Comparison of ENCODE assay signal across 25 mouse cellular contexts in the genomic region with DNA sequence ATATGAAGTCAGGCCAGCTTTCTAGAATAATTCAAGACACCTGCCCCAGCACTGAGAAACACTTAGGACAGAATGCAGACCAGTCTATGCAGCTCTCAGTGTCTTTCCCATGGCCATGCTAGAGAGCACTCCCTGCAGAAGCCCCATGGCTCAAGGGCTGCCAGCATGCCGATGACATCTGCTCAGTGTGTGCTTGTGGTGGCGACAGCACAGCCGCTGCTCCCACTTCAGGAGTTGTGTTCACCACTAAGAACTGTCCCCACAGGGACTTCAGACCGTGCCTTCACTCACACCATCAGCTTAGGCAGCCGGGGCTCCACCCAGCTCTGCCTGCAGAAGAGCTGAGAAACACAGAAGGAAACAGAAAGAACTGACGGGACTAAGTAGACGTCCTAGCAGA. TPM values are rescaled to one million over a fixed set of nuclear protein-coding genes. Genes with fewer than 3 reads are reported as not detected.
DNase-seq lines count a peak whose midpoint lies in the region; ATAC-seq and TF ChIP-seq lines count a peak whose summit lies in the region.
"Had no signal": no experiment of that assay in that cellular context is flagged by ENCODE, and none has a peak within 500 bp of the region (broad histone marks: within the 10 kb centered on the region; RNA-seq: fewer than 3 reads in every experiment).

No protein-coding gene starts in this region.

- ATAC-seq in heart, embryonic 11.5 days (replicated peaks; ENCODE audit: insufficient number of reproducible peaks, low FRiP score, low TSS enrichment): no peak
- peak; percentile 71 for ATAC-seq in heart, embryonic 16.5 days (replicated peaks; ENCODE audit: extremely low read depth, insufficient read depth, low FRiP score)
- ATAC-seq: activated CD4-positive, CD25-positive, alpha-beta regulatory T cell, adult 4 months; intestine, postnatal 0 days had no signal

- no peaks in the 10 kb centered on the region for H3K36me3 ChIP-seq in heart, embryonic 11.5 days (ENCODE audit: control insufficient read depth, insufficient read depth, low read length)
- no peaks in the 10 kb centered on the region for H3K36me3 ChIP-seq in heart, embryonic 16.5 days (ENCODE audit: control insufficient read depth, insufficient read depth)
- H3K36me3 ChIP-seq in heart, embryonic 10.5 days: peaks cover 6% of the 10 kb centered on the region
- H3K36me3 ChIP-seq: stomach, embryonic 15.5 days had no signal

- WGBS in heart, embryonic 11.5 days (ENCODE audit: insufficient replicate concordance): 32% methylated on average over 7 of the region's 7 CpGs
- WGBS in heart, embryonic 16.5 days: 34% methylated on average over 7 of the region's 7 CpGs
- 36% methylated on average over 7 of the region's 7 CpGs for WGBS in heart, embryonic 10.5 days

- TF ChIP-seq CTCF in layer of hippocampus, adult 2 months (conservative IDR thresholded peaks at IDR 0.05): no peak

- H3K9ac ChIP-seq in heart, embryonic 11.5 days (ENCODE audit: low read depth, low read length): 0 out of 2 replicates have a peak overlapping the region, but pooled peaks have one; percentile 16
- H3K9ac ChIP-seq in heart, embryonic 16.5 days (ENCODE audit: low read length): no peak overlapping the region
- H3K9ac ChIP-seq: embryonic facial prominence, embryonic 13.5 days; hindbrain, embryonic 13.5 days; liver, embryonic 14.5 days; lung, embryonic 14.5 days; stomach, embryonic 15.5 days had no signal

- H3K9me3 ChIP-seq in heart, embryonic 11.5 days (replicated peaks; ENCODE audit: control insufficient read depth, low read length): no peaks in the 10 kb centered on the region
- no peaks in the 10 kb centered on the region for H3K9me3 ChIP-seq in heart, embryonic 16.5 days (replicated peaks; ENCODE audit: control insufficient read depth, low read length)
- H3K9me3 ChIP-seq in heart, embryonic 10.5 days: no peaks in the 10 kb centered on the region
- H3K9me3 ChIP-seq: embryonic facial prominence, embryonic 13.5 days; hindbrain, embryonic 13.5 days; stomach, embryonic 15.5 days had no signal

- peak; percentile 36 for DNase-seq in cerebellum, postnatal 10 days
- DNase-seq in cerebellum, postnatal 36 days: no peak
- DNase-seq in heart, postnatal 25 days (ENCODE audit: low spot score): no peak
- DNase-seq in heart, embryonic 10.5 days (ENCODE audit: low spot score): no peak
- no peak for DNase-seq in layer of hippocampus, adult 2 months (ENCODE audit: low spot score in 2 of 2)
- no peak for DNase-seq in layer of hippocampus, postnatal 14 days (ENCODE audit: low spot score in 2 of 2)
- DNase-seq: adrenal gland, postnatal 36 days; cerebellum, adult 8-10 months; gastrocnemius, postnatal 10 days; kidney, adult 9 months; kidney, postnatal 10 days; layer of hippocampus, adult 9-11 months; liver; lung, embryonic 14.5 days; lung, postnatal 14 days; right cerebral cortex, postnatal 25 days had no signal

- H3K4me2 ChIP-seq in heart, embryonic 11.5 days: peak overlapping the region; percentile 42
- peak overlapping the region; percentile 29 for H3K4me2 ChIP-seq in heart, embryonic 16.5 days (ENCODE audit: low read depth, low read length)
- H3K4me2 ChIP-seq: embryonic facial prominence, embryonic 13.5 days; hindbrain, embryonic 13.5 days; lung, embryonic 14.5 days; stomach, embryonic 15.5 days had no signal

- no peak overlapping the region for H3K4me3 ChIP-seq in heart, embryonic 11.5 days (ENCODE audit: low read depth, low read length)
- no peak overlapping the region for H3K4me3 ChIP-seq in heart, embryonic 16.5 days (ENCODE audit: low read length)
- no peak overlapping the region for H3K4me3 ChIP-seq in heart, embryonic 10.5 days
- H3K4me3 ChIP-seq in layer of hippocampus, adult 2 months: no peak overlapping the region
- H3K4me3 ChIP-seq: embryonic facial prominence, embryonic 13.5 days; hindbrain, embryonic 13.5 days; stomach, embryonic 15.5 days had no signal

- 0 out of 2 replicates have a peak overlapping the region, but pooled peaks have one; percentile 15 for H3K27ac ChIP-seq in heart, embryonic 11.5 days (ENCODE audit: low read depth, low read length)
- no peak overlapping the region for H3K27ac ChIP-seq in heart, embryonic 16.5 days (ENCODE audit: low read length)
- H3K27ac ChIP-seq in heart, embryonic 10.5 days: no peak overlapping the region
- peak overlapping the region; percentile 43; the same call in 1 of the 2 replicates for H3K27ac ChIP-seq in layer of hippocampus, adult 2 months
- H3K27ac ChIP-seq: embryonic facial prominence, embryonic 13.5 days; hindbrain, embryonic 13.5 days; liver, embryonic 14.5 days; stomach, embryonic 15.5 days had no signal

- peaks cover 26% of the 10 kb centered on the region for H3K4me1 ChIP-seq in heart, embryonic 11.5 days (ENCODE audit: control insufficient read depth, insufficient read depth, low read length)
- peaks cover 19% of the 10 kb centered on the region for H3K4me1 ChIP-seq in heart, embryonic 16.5 days (ENCODE audit: control insufficient read depth, insufficient read depth, low read length)
- H3K4me1 ChIP-seq in heart, embryonic 10.5 days: peaks cover 38% of the 10 kb centered on the region
- H3K4me1 ChIP-seq: stomach, embryonic 15.5 days had no signal

- intact Hi-C loops in heart, postnatal 25 days (cut with DNase I): no loop called here

- peaks cover 79% of the 10 kb centered on the region for H3K27me3 ChIP-seq in heart, embryonic 11.5 days (ENCODE audit: control insufficient read depth, insufficient read depth, low read length)
- peaks cover 65% of the 10 kb centered on the region for H3K27me3 ChIP-seq in heart, embryonic 16.5 days (ENCODE audit: control insufficient read depth, insufficient read depth, low read length)
- peaks cover 87% of the 10 kb centered on the region for H3K27me3 ChIP-seq in heart, embryonic 10.5 days (ENCODE audit: insufficient read depth, poor library complexity, severe bottlenecking)
- H3K27me3 ChIP-seq: CH12.LX; embryonic facial prominence, embryonic 13.5 days; hindbrain, embryonic 13.5 days; stomach, embryonic 15.5 days had no signal

RNA-seq across cellular contexts. Expression of a gene that starts 22.0 kb away (rescaled TPM):
- polyA plus RNA-seq in heart, embryonic 11.5 days (2014; fragmentation: Nextera tagmentation; extraction: Ambion mirVana): 5.3 and 5.8 TPM in 2 replicates
- total RNA-seq in heart, postnatal 25 days (2021): 1 to 10 TPM in 1 of 2 experiments, under 1 TPM in 1; 0.98 to 1.1 TPM
- polyA plus RNA-seq in heart, embryonic 16.5 days (2015; fragmentation: Nextera tagmentation; extraction: Ambion mirVana): 3.1 and 3.2 TPM in 2 replicates
- polyA plus RNA-seq in heart, embryonic 10.5 days (2016; fragmentation: Nextera tagmentation; extraction: Ambion mirVana): 5.0 and 7.8 TPM in 2 replicates
- 10 to 100 TPM; 79.7 to 81.8 TPM for total RNA-seq in layer of hippocampus, adult 2 months (2021)
- total RNA-seq in layer of hippocampus, postnatal 14 days (2021): 10 to 100 TPM; 45.9 to 49.2 TPM

RNA-seq across cellular contexts. Expression of a gene that starts 22.3 kb away (rescaled TPM):
- 54.9 and 63.8 TPM in 2 replicates for polyA plus RNA-seq in heart, embryonic 11.5 days (2014; fragmentation: Nextera tagmentation; extraction: Ambion mirVana)
- total RNA-seq in heart, postnatal 25 days (2021): 10 to 100 TPM; 39.2 to 46.1 TPM
- 54.2 and 56.0 TPM in 2 replicates for polyA plus RNA-seq in heart, embryonic 16.5 days (2015; fragmentation: Nextera tagmentation; extraction: Ambion mirVana)
- 61.4 and 91.2 TPM in 2 replicates for polyA plus RNA-seq in heart, embryonic 10.5 days (2016; fragmentation: Nextera tagmentation; extraction: Ambion mirVana)
- 10 to 100 TPM; 65.1 to 66.1 TPM for total RNA-seq in layer of hippocampus, adult 2 months (2021)
- total RNA-seq in layer of hippocampus, postnatal 14 days (2021): 10 to 100 TPM; 58.3 to 58.8 TPM

Comparison
In these comparisons a context has a peak if more than half of its experiments do, and no peak if none do; other contexts are left out.
1. DNase-seq: peak in cerebellum, postnatal 10 days (2 of 2); none in cerebellum, postnatal 36 days (0 of 2), heart, postnatal 25 days (single experiment), heart, embryonic 10.5 days (single experiment), layer of hippocampus, adult 2 months (0 of 2) and layer of hippocampus, postnatal 14 days (0 of 2).
2. H3K27ac ChIP-seq: peak in heart, embryonic 11.5 days (single experiment) and layer of hippocampus, adult 2 months (single experiment); none in heart, embryonic 16.5 days (single experiment) and heart, embryonic 10.5 days (single experiment).
3. RNA of a gene that starts 22.0 kb away (total RNA-seq): 79.7 to 81.8 TPM in layer of hippocampus, adult 2 months and 45.9 to 49.2 TPM in layer of hippocampus, postnatal 14 days; 0.98 to 1.1 TPM in heart, postnatal 25 days; every median in the first group is over 10 times any median in the second.